ENCODE assay signal across 8 mouse cellular contexts in genomic region chr3:133091121-133091663, GRCm38 (mm10). TPM values are rescaled to one million over a fixed set of nuclear protein-coding genes. Genes with fewer than 3 reads are reported as not detected.
A peak's percentile ranks its signal among the peaks of the same experiment; 100 is the strongest.
DNase-seq lines count a peak whose midpoint lies in the region; ATAC-seq and TF ChIP-seq lines count a peak whose summit lies in the region.

No protein-coding gene starts in this region.

- peak overlapping the region; percentile 96 for H3K9ac ChIP-seq in midbrain, embryonic 13.5 days (replicated peaks)

- H3K36me3 ChIP-seq in midbrain, embryonic 13.5 days, result no peaks in the 10 kb centered on the region

- TF ChIP-seq CTCF in left cerebral cortex, adult 2 months (IDR thresholded peaks at IDR 0.05), result no peak

- WGBS in midbrain, embryonic 13.5 days, result under 1% methylated on average over 44 of the region's 44 CpGs

- H3K4me2 ChIP-seq in midbrain, embryonic 13.5 days (replicated peaks), result peak overlapping the region; percentile 73

- H3K27me3 ChIP-seq in midbrain, embryonic 13.5 days, result no peaks in the 10 kb centered on the region

- peak overlapping the region; percentile 88 for H3K4me3 ChIP-seq in brown adipose tissue, adult 24 weeks (ENCODE audit: insufficient read depth, low read depth, low read length)
- H3K4me3 ChIP-seq in left cerebral cortex, adult 2 months, result peak overlapping the region; percentile 78
- peak overlapping the region; percentile 89 for H3K4me3 ChIP-seq in midbrain, embryonic 13.5 days (replicated peaks)

- peak overlapping the region; percentile 46; the same call in 1 of the 2 replicates for H3K27ac ChIP-seq in brown adipose tissue, adult 24 weeks (replicated peaks; ENCODE audit: low read depth, low read length)
- peak overlapping the region; percentile 94 for H3K27ac ChIP-seq in left cerebral cortex, adult 2 months
- peak overlapping the region; percentile 98 for H3K27ac ChIP-seq in midbrain, embryonic 13.5 days

- ATAC-seq in midbrain, embryonic 13.5 days, result no peak; the same call in 1 of the 2 replicates

- intact Hi-C loops in left cerebral cortex, adult 2 months (cut with DNase I), result loop anchor here (1.0 to 5.0 kb wide), 3 partner anchors 219 to 451 kb away; partner anchors contain the start of gene Ppa2

- H3K4me1 ChIP-seq in brown adipose tissue, adult 24 weeks (ENCODE audit: control insufficient read depth, insufficient read depth, insufficient read length, low read length), result peaks cover 2% of the 10 kb centered on the region; the same call in 1 of the 2 replicates
- peaks cover 42% of the 10 kb centered on the region for H3K4me1 ChIP-seq in midbrain, embryonic 13.5 days (replicated peaks)

- no peaks in the 10 kb centered on the region for H3K9me3 ChIP-seq in midbrain, embryonic 13.5 days

- peak; percentile 68 for DNase-seq in embryo, embryonic 10.5 days (ENCODE audit: low spot score)
- DNase-seq in embryo, embryonic 11 days, result no peak
- DNase-seq in 3134 (ENCODE audit: extremely low read depth, insufficient read length, low spot score), result peak; percentile 86
- DNase-seq in frontal cortex, postnatal 10 days (ENCODE audit: low spot score in 2 of 2), result peak; percentile 43 to 59
- peak in 1 of 2 experiments; percentile 70 for DNase-seq in left cerebral cortex, adult 2 months (ENCODE audit: extremely low spot score in 1 of 2, low spot score in 2 of 2)
- no peak for DNase-seq in yolk sac, embryonic 10.5 days (ENCODE audit: low spot score)

RNA-seq across cellular contexts. Expression of gene Ints12, which starts 0.4 kb away (rescaled TPM):
- 5.9 and 6.3 TPM in 2 replicates for polyA plus RNA-seq in brown adipose tissue, adult 24 weeks (2012; ENCODE audit: insufficient read depth, insufficient read length, missing spikeins)
- total RNA-seq in left cerebral cortex, adult 2 months (2021), result 10 to 100 TPM; 13.1 to 15.5 TPM
- 25.5 and 26.2 TPM in 2 replicates for polyA plus RNA-seq in midbrain, embryonic 13.5 days (2015; fragmentation: Nextera tagmentation; extraction: Ambion mirVana)

RNA-seq across cellular contexts. Expression of gene Gstcd, which starts 0.6 kb away (rescaled TPM):
- 2.7 and 2.8 TPM in 2 replicates for polyA plus RNA-seq in brown adipose tissue, adult 24 weeks (2012; ENCODE audit: insufficient read depth, insufficient read length, missing spikeins)
- total RNA-seq in left cerebral cortex, adult 2 months (2021), result 10 to 100 TPM; 10.0 to 10.9 TPM
- polyA plus RNA-seq in midbrain, embryonic 13.5 days (2015; fragmentation: Nextera tagmentation; extraction: Ambion mirVana), result 5.2 and 5.6 TPM in 2 replicates

Comparison
In these comparisons a context has a peak if more than half of its experiments do, and no peak if none do; other contexts are left out.
1. DNase-seq: peak in embryo, embryonic 10.5 days (single experiment), 3134 (single experiment) and frontal cortex, postnatal 10 days (2 of 2); none in embryo, embryonic 11 days (single experiment) and yolk sac, embryonic 10.5 days (single experiment).
2. H3K27ac ChIP-seq: peak in every context shown above with its lines; median percentile 98 in midbrain, embryonic 13.5 days; 94 in left cerebral cortex, adult 2 months; 46 in brown adipose tissue, adult 24 weeks.
3. Peak in every context shown above with its lines, with median percentiles within 50 percentile points of each other: H3K4me3 ChIP-seq.